Mouse (Mus musculus): ENCODE results near the gene Nrxn1. TPM values are rescaled to one million over a fixed set of nuclear protein-coding genes. Genes with fewer than 3 reads are reported as not detected.

The Nrxn1 gene
- total and polyA plus RNA-seq, 3 experiments: 2.0 to 2.7 (median 2.1) TPM

DNA sequence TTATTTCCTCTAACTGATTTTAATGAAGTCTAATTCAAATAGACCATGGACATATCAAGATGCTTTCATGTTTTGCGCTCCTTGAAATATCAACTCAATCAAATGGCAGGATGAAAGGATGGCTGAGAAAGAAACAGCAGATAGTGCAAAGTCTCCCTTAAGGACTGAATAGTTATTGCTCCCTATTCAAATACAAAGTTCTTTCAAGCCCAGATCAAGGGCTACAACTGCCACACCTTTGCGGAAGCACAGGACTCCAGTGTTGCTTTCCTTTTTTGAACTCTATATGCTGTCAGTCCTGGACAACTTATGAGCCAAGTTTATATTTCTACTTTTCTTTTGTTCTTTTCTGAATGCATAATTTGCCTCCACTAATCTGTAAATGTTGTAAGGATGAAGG is 157.9 kb downstream of the Nrxn1 start:
- H3K79me2 ChIP-seq (replicated peaks; ENCODE audit: control insufficient read depth, insufficient read depth, low read length): no peaks in the 10 kb centered on the region
- no peak overlapping the region for H3K27ac ChIP-seq
- 93% methylated on average over 2 of the region's 2 CpGs for WGBS
- no peaks in the 10 kb centered on the region for H3K36me3 ChIP-seq (ENCODE audit: control insufficient read depth, insufficient read depth, low read length)
- TF ChIP-seq EP300 (IDR thresholded peaks at IDR 0.05; ENCODE audit: insufficient read depth, low read depth, low read length): no peak
- no peak for TF ChIP-seq POLR2A (IDR thresholded peaks at IDR 0.05; ENCODE audit: insufficient read depth, low read depth, low read length)
- no peak for TF ChIP-seq CTCF (IDR thresholded peaks at IDR 0.05)
- no peak overlapping the region for H3K4me3 ChIP-seq
- no peak overlapping the region for H3K9ac ChIP-seq (ENCODE audit: low read depth, low read length)
- intact Hi-C loops (cut with DNase I): no loop called here
- H3K27me3 ChIP-seq (ENCODE audit: control insufficient read depth, insufficient read depth, low read length): no peaks in the 10 kb centered on the region
- H3K4me1 ChIP-seq (ENCODE audit: control insufficient read depth, insufficient read depth, low read length): no peaks in the 10 kb centered on the region
- no peak for DNase-seq

- 72% methylated on average over 2 of the region's 2 CpGs for WGBS
- H3K9ac ChIP-seq (ENCODE audit: low read depth, low read length): no peak overlapping the region
- H3K4me3 ChIP-seq: no peak overlapping the region
- no peaks in the 10 kb centered on the region for H3K36me3 ChIP-seq (ENCODE audit: control insufficient read depth, insufficient read depth, low read length)
- DNase-seq: no peak
- H3K79me2 ChIP-seq (replicated peaks; ENCODE audit: control insufficient read depth, insufficient read depth, low read length): no peaks in the 10 kb centered on the region
- intact Hi-C loops (cut with DNase I): no loop called here
- no peaks in the 10 kb centered on the region for H3K4me1 ChIP-seq (ENCODE audit: control insufficient read depth, insufficient read depth, low read length)
- TF ChIP-seq EP300 (IDR thresholded peaks at IDR 0.05; ENCODE audit: insufficient read depth, low read depth, low read length) (no peak), CTCF (IDR thresholded peaks at IDR 0.05) (no peak), POLR2A (IDR thresholded peaks at IDR 0.05; ENCODE audit: insufficient read depth, low read depth, low read length) (no peak)
- no peaks in the 10 kb centered on the region for H3K27me3 ChIP-seq (ENCODE audit: control insufficient read depth, insufficient read depth, low read length)
- H3K27ac ChIP-seq: no peak overlapping the region
These were observed 179.6 kb downstream of the Nrxn1 start for GRCm38 (mm10) chr17:90913320-90913719.

GRCm38 (mm10) chr17:90912746-90913145 is 180.1 kb downstream of the Nrxn1 start:
- Histone ChIP-seq H3K27ac (no peak overlapping the region), H3K36me3 (ENCODE audit: control insufficient read depth, insufficient read depth, low read length) (no peaks in the 10 kb centered on the region), H3K79me2 (replicated peaks; ENCODE audit: control insufficient read depth, insufficient read depth, low read length) (no peaks in the 10 kb centered on the region), H3K27me3 (ENCODE audit: control insufficient read depth, insufficient read depth, low read length) (no peaks in the 10 kb centered on the region), H3K4me1 (ENCODE audit: control insufficient read depth, insufficient read depth, low read length) (no peaks in the 10 kb centered on the region), H3K4me3 (no peak overlapping the region), H3K9ac (ENCODE audit: low read depth, low read length) (no peak overlapping the region)
- intact Hi-C loops (cut with DNase I): no loop called here
- no peak for DNase-seq
- 79% methylated on average over 2 of the region's 2 CpGs for WGBS
- TF ChIP-seq EP300 (IDR thresholded peaks at IDR 0.05; ENCODE audit: insufficient read depth, low read depth, low read length): no peak
- no peak for TF ChIP-seq CTCF (IDR thresholded peaks at IDR 0.05)
- no peak for TF ChIP-seq POLR2A (IDR thresholded peaks at IDR 0.05; ENCODE audit: insufficient read depth, low read depth, low read length)

DNA sequence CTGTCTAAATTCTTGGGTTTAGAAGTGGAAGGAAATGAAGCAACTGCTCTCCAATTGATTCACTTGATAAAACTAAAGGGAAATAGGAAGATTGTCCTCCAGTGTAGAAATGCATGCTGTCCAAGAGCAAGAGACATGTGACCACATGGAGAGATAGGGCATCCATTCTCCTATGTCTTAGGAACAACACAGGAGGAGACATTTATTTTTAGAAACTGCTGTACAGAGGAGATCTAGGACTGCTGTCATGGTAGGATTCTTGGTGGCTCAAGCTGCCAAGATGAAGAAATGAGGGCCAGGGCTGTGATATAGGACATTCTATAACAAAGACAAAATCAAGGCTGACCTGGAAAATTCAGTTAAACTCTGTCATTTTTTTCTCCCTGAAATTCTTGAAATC is 180.5 kb downstream of the Nrxn1 start:
- H3K9ac ChIP-seq (ENCODE audit: low read depth, low read length): no peak overlapping the region
- no peaks in the 10 kb centered on the region for H3K4me1 ChIP-seq (ENCODE audit: control insufficient read depth, insufficient read depth, low read length)
- H3K79me2 ChIP-seq (replicated peaks; ENCODE audit: control insufficient read depth, insufficient read depth, low read length): no peaks in the 10 kb centered on the region
- no peak overlapping the region for H3K27ac ChIP-seq
- TF ChIP-seq EP300 (IDR thresholded peaks at IDR 0.05; ENCODE audit: insufficient read depth, low read depth, low read length): no peak
- no peak for TF ChIP-seq CTCF (IDR thresholded peaks at IDR 0.05)
- TF ChIP-seq POLR2A (IDR thresholded peaks at IDR 0.05; ENCODE audit: insufficient read depth, low read depth, low read length): no peak
- H3K36me3 ChIP-seq (ENCODE audit: control insufficient read depth, insufficient read depth, low read length): no peaks in the 10 kb centered on the region
- H3K4me3 ChIP-seq: no peak overlapping the region
- no peak for DNase-seq
- no peaks in the 10 kb centered on the region for H3K27me3 ChIP-seq (ENCODE audit: control insufficient read depth, insufficient read depth, low read length)
- intact Hi-C loops (cut with DNase I): no loop called here

GRCm38 (mm10) chr17:90906118-90907093 is 186.5 kb downstream of the Nrxn1 start:
- Histone ChIP-seq H3K9ac (ENCODE audit: low read depth, low read length) (no peak overlapping the region), H3K79me2 (replicated peaks; ENCODE audit: control insufficient read depth, insufficient read depth, low read length) (no peaks in the 10 kb centered on the region), H3K4me3 (no peak overlapping the region), H3K4me1 (ENCODE audit: control insufficient read depth, insufficient read depth, low read length) (no peaks in the 10 kb centered on the region), H3K27me3 (ENCODE audit: control insufficient read depth, insufficient read depth, low read length) (no peaks in the 10 kb centered on the region), H3K27ac (no peak overlapping the region), H3K36me3 (ENCODE audit: control insufficient read depth, insufficient read depth, low read length) (no peaks in the 10 kb centered on the region)
- 77% methylated on average over 6 of the region's 6 CpGs for WGBS
- DNase-seq: no peak
- no peak for TF ChIP-seq CTCF (IDR thresholded peaks at IDR 0.05)
- intact Hi-C loops (cut with DNase I): no loop called here

GRCm38 (mm10) chr17:90905143-90905542 is 187.7 kb downstream of the Nrxn1 start:
- TF ChIP-seq EP300 (IDR thresholded peaks at IDR 0.05; ENCODE audit: insufficient read depth, low read depth, low read length) (no peak), POLR2A (IDR thresholded peaks at IDR 0.05; ENCODE audit: insufficient read depth, low read depth, low read length) (no peak), CTCF (IDR thresholded peaks at IDR 0.05) (no peak)
- H3K36me3 ChIP-seq (ENCODE audit: control insufficient read depth, insufficient read depth, low read length): no peaks in the 10 kb centered on the region
- no peak for DNase-seq
- H3K9ac ChIP-seq (ENCODE audit: low read depth, low read length): no peak overlapping the region
- no peak overlapping the region for H3K27ac ChIP-seq
- H3K4me1 ChIP-seq (ENCODE audit: control insufficient read depth, insufficient read depth, low read length): no peaks in the 10 kb centered on the region
- intact Hi-C loops (cut with DNase I): no loop called here
- H3K27me3 ChIP-seq (ENCODE audit: control insufficient read depth, insufficient read depth, low read length): no peaks in the 10 kb centered on the region
- WGBS: 75% methylated on average over 5 of the region's 5 CpGs
- H3K4me3 ChIP-seq: no peak overlapping the region
- no peaks in the 10 kb centered on the region for H3K79me2 ChIP-seq (replicated peaks; ENCODE audit: control insufficient read depth, insufficient read depth, low read length)
